Mouse (Mus musculus): Measurements from ENCODE around the gene 2010003K11Rik. TPM values are rescaled to one million over a fixed set of nuclear protein-coding genes. Genes with fewer than 3 reads are reported as not detected.

2010003K11Rik gene
- polyA plus RNA-seq, 1 experiment from 2014 or later: 0.05 TPM

DNA sequence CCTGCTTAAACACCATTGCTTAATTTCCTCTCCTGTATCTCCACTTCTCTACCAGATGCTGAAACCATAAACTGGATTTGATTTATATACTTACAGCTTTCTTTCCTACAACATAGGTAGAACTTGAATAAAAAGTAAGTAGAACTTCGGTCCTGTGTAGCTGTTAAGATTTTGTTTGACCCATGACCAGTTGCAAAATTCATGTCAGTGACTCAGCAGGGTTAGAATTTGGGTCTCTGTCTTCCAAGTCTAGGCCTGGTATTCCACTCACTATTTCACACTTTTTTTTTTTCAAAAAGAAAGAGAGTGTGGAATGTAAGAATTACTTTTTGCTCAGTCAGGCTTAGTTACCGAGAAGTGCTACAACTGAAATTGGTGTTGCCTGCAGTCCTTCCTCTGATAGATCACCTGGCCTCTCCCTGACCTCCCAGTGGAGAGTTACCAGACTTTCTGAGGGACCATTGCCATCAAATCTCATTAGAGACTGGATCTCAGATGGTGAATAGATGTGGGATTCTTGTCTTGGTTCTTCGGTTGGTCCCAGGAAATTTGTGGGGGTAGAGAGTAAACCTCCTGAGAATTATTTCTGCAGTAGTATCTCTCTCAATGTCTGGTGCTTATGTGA lies 23.2 kb upstream of the 2010003K11Rik start:
- ChIA-PET CTCF (interaction anchor here (0.9 to 1.0 kb wide), 3 partner anchors 11 to 21 kb away, joined by 3 to 4 read pairs (median 3); partner anchors contain the start of gene Pcx), POLR2A (no interaction called here)
- no peaks in the 10 kb centered on the region for H3K27me3 ChIP-seq
- no peak for TF ChIP-seq CTCF (IDR thresholded peaks at IDR 0.05)
- ATAC-seq (no peak), DNase-seq (ENCODE audit: low read depth, low spot score) (no peak)
- in situ Hi-C loops (cut with MboI; ENCODE audit: low pct_unique_long_range_greater_than_20kb): no loop called here

- ATAC-seq: no peak
- CTCF ChIA-PET: interaction anchor here (0.5 to 1.2 kb wide), 4 partner anchors 10 to 39 kb away, joined by 3 to 4 read pairs (median 4); no protein-coding TSS in a partner anchor
- TF ChIP-seq CTCF (IDR thresholded peaks at IDR 0.05): no peak
- POLR2A ChIA-PET: no interaction called here
- in situ Hi-C loops (cut with MboI; ENCODE audit: low pct_unique_long_range_greater_than_20kb): no loop called here
- H3K27me3 ChIP-seq: no peaks in the 10 kb centered on the region
- no peak for DNase-seq (ENCODE audit: low read depth, low spot score)
Measured at GRCm38 (mm10) chr19:4517483-4517882, 19.1 kb upstream of the 2010003K11Rik start.

- ATAC-seq (no peak), DNase-seq (ENCODE audit: low read depth, low spot score) (no peak)
- in situ Hi-C loops (cut with MboI; ENCODE audit: low pct_unique_long_range_greater_than_20kb): no loop called here
- ChIA-PET POLR2A (interaction anchor here (1.4 kb wide), 1 partner anchor 10 kb away, joined by 3 read pairs; no protein-coding TSS in a partner anchor), CTCF (interaction anchor here (0.7 kb wide), 1 partner anchor 822 kb away, joined by 3 read pairs; no protein-coding TSS in a partner anchor)
- no peak for TF ChIP-seq CTCF (IDR thresholded peaks at IDR 0.05)
- H3K27me3 ChIP-seq: no peaks in the 10 kb centered on the region
Measured at GRCm38 (mm10) chr19:4516288-4516687, 17.9 kb upstream of the 2010003K11Rik start.

DNA sequence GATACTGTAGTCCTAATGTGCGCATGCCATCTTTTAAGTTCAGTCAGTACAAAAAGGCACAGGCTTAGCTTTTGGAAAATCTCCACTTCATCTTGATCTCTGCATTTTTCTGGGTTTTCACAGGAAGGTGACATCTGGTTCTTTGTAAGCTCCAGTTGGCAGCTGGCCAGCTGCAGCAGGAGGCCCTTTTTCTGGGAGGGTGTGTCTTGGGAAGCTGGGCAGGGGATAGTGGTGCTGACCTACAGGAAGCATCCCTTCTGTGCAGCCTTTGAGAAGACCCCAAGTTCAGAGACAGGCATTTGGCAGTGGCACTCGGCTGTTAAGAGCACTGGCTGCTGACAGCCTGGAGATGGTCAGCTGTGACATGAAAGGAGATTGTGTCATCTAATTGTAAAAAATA lies 17.4 kb upstream of the 2010003K11Rik start:
- ChIA-PET CTCF (interaction anchor here (0.7 kb wide), 1 partner anchor 823 kb away, joined by 3 read pairs; no protein-coding TSS in a partner anchor), POLR2A (interaction anchor here (0.7 to 1.4 kb wide), 2 partner anchors 11 to 635 kb away, joined by 3 read pairs; no protein-coding TSS in a partner anchor)
- ATAC-seq: no peak
- no peaks in the 10 kb centered on the region for H3K27me3 ChIP-seq
- no peak for DNase-seq (ENCODE audit: low read depth, low spot score)
- no peak for TF ChIP-seq CTCF (IDR thresholded peaks at IDR 0.05)
- in situ Hi-C loops (cut with MboI; ENCODE audit: low pct_unique_long_range_greater_than_20kb): no loop called here

- DNase-seq (ENCODE audit: low read depth, low spot score): no peak
- no peaks in the 10 kb centered on the region for H3K27me3 ChIP-seq
- no peak for ATAC-seq
- ChIA-PET CTCF (no interaction called here), POLR2A (no interaction called here)
- no peak for TF ChIP-seq CTCF (IDR thresholded peaks at IDR 0.05)
- in situ Hi-C loops (cut with MboI; ENCODE audit: low pct_unique_long_range_greater_than_20kb): no loop called here
Measured at GRCm38 (mm10) chr19:4513236-4513858, 15.0 kb upstream of the 2010003K11Rik start.

- no peak for TF ChIP-seq CTCF (IDR thresholded peaks at IDR 0.05)
- ChIA-PET CTCF (interaction anchor here (1.3 kb wide), 1 partner anchor 57 kb away, joined by 3 read pairs; no protein-coding TSS in a partner anchor), POLR2A (no interaction called here)
- ATAC-seq: no peak
- no peaks in the 10 kb centered on the region for H3K27me3 ChIP-seq
- in situ Hi-C loops (cut with MboI; ENCODE audit: low pct_unique_long_range_greater_than_20kb): no loop called here
- no peak for DNase-seq (ENCODE audit: low read depth, low spot score)
Measured at GRCm38 (mm10) chr19:4511116-4511841, 12.9 kb upstream of the 2010003K11Rik start.

DNA sequence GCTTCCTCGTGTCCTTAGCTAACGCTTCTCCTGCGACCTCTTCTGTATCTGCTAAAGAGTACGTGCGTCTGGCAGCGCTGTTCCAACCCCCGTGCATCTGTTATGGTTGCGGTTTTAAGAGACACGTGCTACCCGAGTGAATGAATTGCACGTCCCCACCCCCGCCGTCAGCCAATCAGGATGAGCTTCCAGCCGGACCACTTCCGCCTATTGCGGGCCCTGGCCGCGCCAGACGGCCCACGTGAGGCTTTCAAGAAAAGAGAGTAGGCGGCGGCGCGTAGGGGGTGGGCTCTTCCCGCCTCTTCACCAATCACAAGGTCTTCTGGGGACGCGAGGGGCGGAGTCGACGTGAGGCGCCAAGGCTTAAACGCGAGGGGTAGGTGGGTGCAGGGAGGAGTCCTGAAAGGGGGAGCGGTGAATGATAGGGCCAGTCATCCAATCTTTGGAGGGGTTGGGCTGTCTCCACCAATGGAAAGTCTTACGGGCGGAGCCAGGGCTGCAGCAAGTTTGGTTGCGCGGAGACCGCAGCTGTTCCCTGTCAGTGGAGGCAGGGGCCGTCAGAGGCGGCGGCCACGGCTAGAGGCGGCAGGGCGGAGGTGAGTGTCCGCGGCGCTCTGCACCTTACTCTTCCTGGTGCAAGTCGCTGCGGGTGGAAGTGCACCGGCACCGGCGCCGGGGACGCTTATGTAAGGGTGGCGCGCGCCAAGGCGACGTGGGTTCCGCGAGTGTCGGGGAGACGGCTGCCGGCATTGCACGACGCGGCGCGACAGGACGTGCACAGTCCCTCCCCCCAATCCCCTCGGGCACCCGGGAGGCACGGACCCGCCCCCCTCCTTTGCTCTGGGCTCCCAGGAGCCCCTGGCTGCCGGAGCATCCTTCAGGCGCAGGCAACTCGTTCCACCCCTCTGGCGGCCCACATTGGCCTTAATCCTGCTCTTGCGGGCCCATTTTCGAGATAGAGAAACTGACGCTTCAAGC lies 11.9 kb upstream of the 2010003K11Rik start, which contains the start of gene Pcx:
Pcx (plus strand) TSS at position 487 of the 978 bp plus-strand sequence.
- ChIA-PET POLR2A (no interaction called here), CTCF (interaction anchor here (0.9 to 1.1 kb wide), 4 partner anchors 11 to 94 kb away, joined by 3 to 5 read pairs (median 4); no protein-coding TSS in a partner anchor)
- peak; percentile 96 for ATAC-seq
- DNase-seq (ENCODE audit: low read depth, low spot score): peak; percentile 96
- H3K27me3 ChIP-seq: no peaks in the 10 kb centered on the region
- in situ Hi-C loops (cut with MboI; ENCODE audit: low pct_unique_long_range_greater_than_20kb): no loop called here
- no peak for TF ChIP-seq CTCF (IDR thresholded peaks at IDR 0.05)

- in situ Hi-C loops (cut with MboI; ENCODE audit: low pct_unique_long_range_greater_than_20kb): no loop called here
- POLR2A ChIA-PET: interaction anchor here (0.6 kb wide), 1 partner anchor 455 kb away, joined by 3 read pairs; the partner anchor contains the start of gene Mrpl11
Measured at GRCm38 (mm10) chr19:4507746-4508145, 9.4 kb upstream of the 2010003K11Rik start.

DNA sequence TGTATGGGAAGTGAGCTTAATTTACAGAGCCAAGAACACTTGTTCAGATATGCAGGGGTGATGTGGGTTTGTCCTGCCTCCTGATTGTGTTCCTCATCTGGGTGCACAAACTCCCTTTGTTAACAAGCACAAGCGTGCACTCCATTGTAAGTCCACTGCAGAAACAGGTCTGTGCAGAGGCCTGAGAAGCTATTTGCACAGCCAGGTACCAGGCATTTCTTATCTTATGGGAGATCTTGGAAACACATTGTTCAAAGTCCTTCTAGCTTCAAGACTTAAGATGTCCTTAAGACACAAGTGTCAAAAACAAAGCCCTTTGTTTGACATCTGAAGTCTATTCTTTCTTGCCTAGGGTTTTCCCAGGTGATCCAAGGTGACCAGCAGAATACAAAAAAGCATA lies 6.4 kb upstream of the 2010003K11Rik start:
- H3K27me3 ChIP-seq: no peaks in the 10 kb centered on the region
- no peak for DNase-seq (ENCODE audit: low read depth, low spot score)
- POLR2A ChIA-PET: no interaction called here
- in situ Hi-C loops (cut with MboI; ENCODE audit: low pct_unique_long_range_greater_than_20kb): no loop called here
- no peak for ATAC-seq
- TF ChIP-seq CTCF (IDR thresholded peaks at IDR 0.05): no peak
- CTCF ChIA-PET: no interaction called here

More at GRCm38 (mm10) chr19:4507746-4508145, 9.4 kb upstream of the 2010003K11Rik start:
- ATAC-seq (no peak), DNase-seq (ENCODE audit: low read depth, low spot score) (no peak)
- TF ChIP-seq CTCF (IDR thresholded peaks at IDR 0.05): no peak
- H3K27me3 ChIP-seq: no peaks in the 10 kb centered on the region
- CTCF ChIA-PET: no interaction called here
